Mouse (Mus musculus) heart, embryonic 13.5 days (tissue): ENCODE data around the gene Rnf224. TPM values are rescaled to one million over a fixed set of nuclear protein-coding genes. Genes with fewer than 3 reads are reported as not detected.
A peak's percentile ranks its signal among the peaks of the same experiment; 100 is the strongest.

Experiments used
- ATAC-seq: fragments of 200-750 bp; cut with Nextera tagmentation; 2 replicates; pipeline ENCODE4 v1.8.0; 2017; ENCODE audit warnings: moderate TSS enrichment; ENCODE audit not compliant: insufficient number of reproducible peaks, low FRiP score, low TSS enrichment; ENCODE audit errors: extremely low read depth
- H3K27ac ChIP-seq: fragments of 300-500 bp; sonication (generic); replicated peaks from 2 replicates; pipeline ENCODE4 v1.5.1; 2015; ENCODE audit warnings: moderate library complexity, mild to moderate bottlenecking, inconsistent platforms
- H3K27me3 ChIP-seq: fragments of 300-500 bp; sonication (generic); replicated peaks from 2 replicates; pipeline ENCODE4 v1.6.1; 2015; ENCODE audit warnings: mild to moderate bottlenecking, inconsistent platforms
- H3K36me3 ChIP-seq: fragments of 300-500 bp; sonication (generic); 2 replicates; pipeline ENCODE4 v1.6.1; 2015; ENCODE audit warnings: mild to moderate bottlenecking, inconsistent platforms
- H3K4me1 ChIP-seq: fragments of 300-500 bp; sonication (generic); 2 replicates; pipeline ENCODE4 v1.6.1; 2015; ENCODE audit warnings: inconsistent platforms
- H3K4me2 ChIP-seq: fragments of 300-500 bp; sonication (generic); 2 replicates; pipeline ENCODE4 v1.6.1; 2015; ENCODE audit warnings: inconsistent platforms, mild to moderate bottlenecking, moderate library complexity
- H3K4me3 ChIP-seq: fragments of 300-500 bp; sonication (generic); 2 replicates; pipeline ENCODE4 v1.5.1; 2015; ENCODE audit warnings: moderate library complexity, mild to moderate bottlenecking, inconsistent platforms
- H3K9ac ChIP-seq: fragments of 300-500 bp; sonication (generic); 2 replicates; pipeline ENCODE4 v1.6.1; 2015; ENCODE audit warnings: inconsistent platforms, mild to moderate bottlenecking, moderate library complexity
- H3K9me3 ChIP-seq: fragments of 300-500 bp; sonication (generic); 2 replicates; pipeline ENCODE4 v1.6.1; 2016; ENCODE audit warnings: inconsistent platforms
- WGBS: fragments of 180-500 bp; shearing (Covaris S2); methylation state at CpG from one replicate; pipeline ENCODE4 v1.1.7; 2015; ENCODE audit warnings: mixed read lengths; 5-methylcytosine and 5-hydroxymethylcytosine counted together
- polyA plus RNA-seq: library from polyadenylated mRNA; unstranded; fragments of >200 nt; fragmentation: Nextera tagmentation; extraction: Ambion mirVana; gene quantifications from 2 replicates; pipeline ENCODE4 v1.2.1, GENCODE M21; 2015

Gene Rnf224
- polyA plus RNA-seq, 1 experiment from 2014 or later: not detected

DNA sequence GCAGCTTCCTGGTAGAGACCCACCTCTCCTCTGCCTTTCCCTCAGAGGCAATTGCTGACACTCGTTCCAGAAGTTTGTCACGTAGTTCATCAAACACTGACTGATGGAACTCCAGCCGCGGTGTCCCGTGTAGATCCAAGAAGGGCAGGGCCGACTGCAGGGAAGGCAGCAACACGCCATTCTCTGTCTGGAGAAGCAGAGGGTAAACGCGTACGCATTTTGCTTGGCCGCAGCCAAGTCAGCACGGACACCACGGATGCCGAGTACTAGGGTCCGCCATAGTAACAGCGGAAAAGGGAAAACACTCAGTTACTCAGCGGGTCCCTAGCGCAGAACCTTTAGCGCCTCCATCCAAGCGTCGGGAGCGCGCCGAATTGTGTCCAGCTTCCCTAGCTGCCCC lies 25.9 kb downstream of the Rnf224 start:
- WGBS: under 1% methylated on average over 24 of the region's 24 CpGs
- Histone ChIP-seq H3K4me1 (peaks cover 23% of the 10 kb centered on the region), H3K9ac (peak overlapping the region; percentile 96), H3K4me2 (peak overlapping the region; percentile 82), H3K36me3 (peaks cover 40% of the 10 kb centered on the region), H3K27ac (peak overlapping the region; percentile 89), H3K4me3 (peak overlapping the region; percentile 98), H3K9me3 (no peaks in the 10 kb centered on the region), H3K27me3 (peaks cover 24% of the 10 kb centered on the region)
- peak; percentile 9; the same call in 1 of the 2 replicates for ATAC-seq

DNA sequence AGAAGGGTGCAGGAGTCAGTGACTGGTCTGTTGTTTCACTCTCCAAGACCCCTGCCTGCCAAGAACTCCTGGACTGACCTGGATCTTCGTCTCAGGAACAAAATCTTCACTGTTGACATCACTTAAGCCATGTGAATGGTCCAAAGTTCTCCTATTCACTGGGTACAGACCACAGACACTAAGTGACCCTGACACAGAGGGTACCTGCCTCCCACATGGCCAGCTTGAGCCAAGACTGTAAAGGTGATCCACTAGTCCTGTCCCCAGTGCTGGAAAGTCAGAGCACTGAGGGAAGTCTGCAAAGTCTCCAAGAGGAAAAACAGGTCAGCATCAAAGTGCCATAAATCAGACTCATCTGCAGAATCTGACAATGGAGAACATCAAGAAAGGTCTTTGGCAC lies 29.0 kb downstream of the Rnf224 start:
- peaks cover 71% of the 10 kb centered on the region for H3K36me3 ChIP-seq
- no peaks in the 10 kb centered on the region for H3K9me3 ChIP-seq
- H3K27me3 ChIP-seq: 0 out of 2 replicates have a peak, but pooled peaks cover 4% of the 10 kb centered on the region
- H3K4me1 ChIP-seq: peaks cover 23% of the 10 kb centered on the region
- no peak overlapping the region for H3K27ac ChIP-seq
- no peak overlapping the region for H3K4me2 ChIP-seq
- no peak overlapping the region for H3K9ac ChIP-seq
- H3K4me3 ChIP-seq: no peak overlapping the region
- ATAC-seq: no peak
- 70% methylated on average over 1 of the region's 1 CpGs for WGBS

DNA sequence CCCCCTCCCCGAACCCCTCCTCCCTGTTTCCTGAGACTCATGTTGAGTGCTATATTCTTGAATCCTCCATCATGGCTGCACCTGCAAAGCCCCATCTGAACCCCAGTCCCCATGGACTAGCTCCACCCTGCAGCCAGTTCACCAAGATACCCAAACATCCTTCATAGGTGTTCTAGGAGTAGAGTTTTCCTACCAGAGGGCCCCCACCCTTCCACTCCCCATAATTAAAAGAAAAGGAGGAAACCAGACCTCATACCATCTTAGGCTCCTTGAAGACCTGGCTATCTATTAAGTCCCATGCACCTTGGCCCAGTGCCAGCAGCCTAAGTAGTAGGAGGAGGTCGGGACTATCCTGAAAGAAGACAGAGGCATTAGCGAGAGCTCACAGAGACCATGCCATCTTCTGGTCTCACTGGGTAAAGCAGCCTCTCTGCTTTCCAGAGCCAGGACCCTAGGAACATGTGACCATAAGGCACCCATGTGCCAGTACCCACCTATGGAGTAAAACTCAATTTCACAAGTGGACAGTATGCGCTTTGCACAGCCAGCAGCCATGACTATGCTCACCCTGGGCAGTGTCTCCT lies 32.9 kb downstream of the Rnf224 start:
- Histone ChIP-seq H3K36me3 (peaks cover 96% of the 10 kb centered on the region), H3K9me3 (no peaks in the 10 kb centered on the region), H3K27me3 (no peaks in the 10 kb centered on the region), H3K4me1 (peaks cover under 1% of the 10 kb centered on the region; the same call in 1 of the 2 replicates), H3K4me3 (no peak overlapping the region), H3K9ac (no peak overlapping the region), H3K4me2 (no peak overlapping the region), H3K27ac (no peak overlapping the region)
- no peak for ATAC-seq
- 58% methylated on average over 4 of the region's 4 CpGs for WGBS

DNA sequence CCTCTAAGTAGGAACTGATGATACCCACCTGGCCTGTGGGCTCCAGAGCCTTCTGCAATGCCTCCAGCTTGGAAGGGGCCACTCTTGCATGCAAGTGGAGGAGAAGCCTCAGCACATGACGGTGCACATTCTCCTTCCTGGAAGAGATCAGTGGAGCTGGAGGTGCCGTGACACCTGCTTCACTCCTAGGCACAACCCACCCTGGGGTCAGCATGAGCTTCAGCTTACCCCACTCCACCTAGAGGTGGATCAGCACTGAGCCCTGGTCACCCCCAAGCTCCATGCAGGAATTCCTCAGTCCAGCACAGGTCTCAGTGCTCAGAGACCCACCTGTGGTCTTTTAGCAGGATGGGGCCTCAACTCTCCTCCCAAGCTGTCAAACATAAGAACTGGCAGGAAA lies 36.0 kb downstream of the Rnf224 start:
- Histone ChIP-seq H3K36me3 (peaks cover 67% of the 10 kb centered on the region), H3K9ac (no peak overlapping the region), H3K27me3 (peaks cover 10% of the 10 kb centered on the region), H3K9me3 (no peaks in the 10 kb centered on the region), H3K27ac (no peak overlapping the region), H3K4me3 (no peak overlapping the region), H3K4me1 (peaks cover 25% of the 10 kb centered on the region), H3K4me2 (no peak overlapping the region)
- WGBS: 89% methylated on average over 2 of the region's 2 CpGs
- no peak for ATAC-seq

DNA sequence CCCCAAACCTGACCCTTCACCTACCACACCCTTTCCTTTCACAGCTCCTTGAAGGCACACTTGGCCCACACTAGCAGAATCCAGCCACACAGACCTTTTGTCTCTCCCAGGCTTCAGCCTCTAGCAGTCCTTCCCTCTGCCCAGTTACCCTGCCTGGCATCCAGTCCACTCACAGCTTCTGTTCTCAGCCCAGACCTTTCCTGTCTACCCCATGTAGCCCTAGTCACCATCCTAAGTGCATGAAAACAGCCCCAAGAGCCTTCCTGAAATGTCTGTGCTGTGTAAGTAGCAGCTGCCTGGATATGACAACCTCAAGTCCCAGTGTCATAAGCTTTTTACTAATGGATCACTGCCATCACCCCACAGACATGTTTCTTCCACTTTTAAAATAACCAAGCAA lies 38.6 kb downstream of the Rnf224 start:
- Histone ChIP-seq H3K4me3 (no peak overlapping the region), H3K4me2 (no peak overlapping the region), H3K4me1 (peaks cover 51% of the 10 kb centered on the region), H3K36me3 (peaks cover 40% of the 10 kb centered on the region), H3K27ac (peak overlapping the region; percentile 80), H3K9ac (no peak overlapping the region), H3K9me3 (no peaks in the 10 kb centered on the region), H3K27me3 (peaks cover 30% of the 10 kb centered on the region)
- ATAC-seq: no peak

DNA sequence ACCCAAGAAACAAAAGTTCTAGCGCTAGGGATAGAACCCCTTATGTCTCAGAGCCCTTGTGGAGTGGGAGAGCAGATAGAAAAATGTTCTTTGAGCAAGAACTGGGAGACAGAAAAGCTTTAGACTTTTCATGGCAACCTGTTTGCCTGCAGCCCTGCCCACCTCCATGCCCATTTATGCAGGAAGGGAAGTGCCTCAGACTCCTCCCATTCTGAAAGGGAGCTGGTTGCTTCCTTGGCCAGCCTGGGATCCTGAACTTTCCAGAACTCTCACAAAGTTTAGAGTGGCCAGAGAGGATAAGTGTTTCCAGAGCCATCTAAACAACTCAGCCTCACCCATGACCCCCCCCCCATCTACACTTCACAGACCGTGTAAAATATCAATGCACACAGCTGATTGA lies 39.4 kb downstream of the Rnf224 start:
- no peak for ATAC-seq
- H3K4me1 ChIP-seq: peaks cover 51% of the 10 kb centered on the region
- WGBS: 28% methylated on average over 2 of the region's 2 CpGs
- H3K36me3 ChIP-seq: peaks cover 32% of the 10 kb centered on the region
- no peak overlapping the region for H3K9ac ChIP-seq
- H3K4me3 ChIP-seq: peak overlapping the region; percentile 46; the same call in 1 of the 2 replicates
- H3K4me2 ChIP-seq: peak overlapping the region; percentile 70
- no peaks in the 10 kb centered on the region for H3K9me3 ChIP-seq
- peaks cover 30% of the 10 kb centered on the region for H3K27me3 ChIP-seq
- peak overlapping the region; percentile 80 for H3K27ac ChIP-seq

DNA sequence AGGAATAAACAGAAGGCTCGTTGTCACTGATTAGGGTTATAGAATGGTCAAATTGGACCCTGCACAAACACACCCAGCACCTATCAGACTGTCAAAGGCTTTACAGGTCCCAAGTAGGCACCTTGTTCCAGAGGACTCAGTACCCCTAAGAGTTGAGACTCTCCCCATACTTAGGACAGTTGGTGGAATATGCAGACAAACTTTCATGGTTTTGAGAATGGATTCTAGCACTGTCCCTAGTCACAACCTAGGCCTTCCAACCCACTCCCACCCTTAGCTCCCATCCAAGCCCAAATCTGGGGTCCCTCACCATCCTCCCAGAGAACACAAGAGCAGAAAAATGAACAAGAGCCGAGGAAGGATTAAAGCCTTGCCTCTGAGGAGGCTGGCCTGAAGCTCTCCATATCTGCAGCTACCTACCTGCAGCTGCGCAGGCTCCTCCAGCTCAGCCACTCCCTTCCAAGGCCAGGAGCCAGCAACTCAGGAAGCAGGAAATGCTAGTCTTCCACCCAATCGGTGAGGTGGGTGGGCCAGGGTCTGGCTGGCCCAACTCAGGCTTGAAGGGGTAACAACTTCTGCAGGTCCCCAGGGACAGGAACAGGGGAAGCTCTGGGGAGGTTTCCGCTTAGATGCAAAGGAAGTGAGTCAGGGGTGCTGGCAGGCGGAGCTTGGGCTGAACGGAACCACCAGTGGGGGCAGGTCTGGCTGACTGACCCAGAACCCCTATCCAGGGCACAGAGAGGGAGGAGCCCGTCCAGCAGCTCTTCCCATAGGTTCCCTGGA lies 40.2 kb downstream of the Rnf224 start, which contains the start of gene Tor4a:
TSS of gene Tor4a (minus strand) at position 715 of the 783 bp plus-strand sequence.
- peak; percentile 33 for ATAC-seq

DNA sequence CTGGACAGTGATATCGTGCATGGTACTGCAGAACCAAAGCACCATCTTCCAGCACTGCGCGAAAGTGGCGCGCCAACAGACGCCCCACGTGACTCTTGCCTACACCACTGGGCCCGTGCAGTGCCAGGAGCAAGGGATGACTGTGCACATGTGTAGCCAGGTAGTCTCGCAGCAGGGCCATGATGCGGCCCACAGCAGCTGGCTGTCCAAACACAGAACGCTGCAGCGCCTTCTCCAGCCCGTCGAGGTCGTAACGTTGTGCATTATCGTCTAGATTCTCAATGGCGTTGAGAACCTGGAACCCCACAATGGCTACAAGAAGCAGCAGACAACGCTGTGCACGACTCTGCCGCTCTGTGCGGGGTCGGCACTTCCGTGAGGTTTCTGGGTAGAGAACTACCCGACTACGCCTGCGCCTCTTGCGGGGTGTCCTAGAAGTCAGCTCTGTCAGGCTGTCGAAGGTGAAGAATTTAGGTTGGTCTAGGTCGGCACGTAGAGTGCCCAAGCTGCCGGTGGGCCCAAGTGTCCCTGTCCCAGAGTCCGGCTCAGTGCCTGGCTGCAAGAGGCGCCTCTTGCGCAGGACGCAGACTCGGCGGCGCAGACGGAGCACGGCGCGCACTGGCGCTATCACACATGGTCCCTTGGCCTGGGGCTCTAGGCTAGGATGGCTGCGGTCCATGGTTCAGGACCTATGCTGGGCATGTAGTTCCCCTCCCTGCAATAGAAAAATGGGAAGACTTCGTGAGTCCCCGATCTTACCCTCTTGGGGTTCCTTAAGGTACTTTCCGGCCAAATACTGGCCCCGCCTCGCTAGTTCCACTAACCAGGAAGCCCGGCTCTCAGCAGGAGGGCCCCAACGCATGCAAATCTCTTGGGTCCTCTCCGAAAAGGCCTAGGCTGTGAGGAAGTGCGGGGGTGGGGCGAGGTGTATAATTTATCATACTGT lies 41.1 kb downstream of the Rnf224 start:
- peak overlapping the region; percentile 80 for H3K27ac ChIP-seq
- no peak for ATAC-seq
- 15% methylated on average over 55 of the region's 55 CpGs for WGBS
- peak overlapping the region; percentile 46 for H3K4me3 ChIP-seq
- peaks cover 30% of the 10 kb centered on the region for H3K27me3 ChIP-seq
- peaks cover 51% of the 10 kb centered on the region for H3K4me1 ChIP-seq
- peaks cover 15% of the 10 kb centered on the region for H3K36me3 ChIP-seq
- no peaks in the 10 kb centered on the region for H3K9me3 ChIP-seq
- H3K9ac ChIP-seq: peak overlapping the region; percentile 68
- H3K4me2 ChIP-seq: peak overlapping the region; percentile 70

More for the DNA sequence above, 40.2 kb downstream of the Rnf224 start, which contains the start of gene Tor4a:
- 7% methylated on average over 8 of the region's 8 CpGs for WGBS
- Histone ChIP-seq H3K27me3 (peaks cover 30% of the 10 kb centered on the region), H3K36me3 (peaks cover 24% of the 10 kb centered on the region), H3K9me3 (no peaks in the 10 kb centered on the region), H3K4me2 (peak within 1 kb of the TSS; percentile 70), H3K4me1 (peaks cover 51% of the 10 kb centered on the region), H3K9ac (peak within 1 kb of the TSS; percentile 68), H3K27ac (peak within 1 kb of the TSS; percentile 80), H3K4me3 (peak within 1 kb of the TSS; percentile 46)

DNA sequence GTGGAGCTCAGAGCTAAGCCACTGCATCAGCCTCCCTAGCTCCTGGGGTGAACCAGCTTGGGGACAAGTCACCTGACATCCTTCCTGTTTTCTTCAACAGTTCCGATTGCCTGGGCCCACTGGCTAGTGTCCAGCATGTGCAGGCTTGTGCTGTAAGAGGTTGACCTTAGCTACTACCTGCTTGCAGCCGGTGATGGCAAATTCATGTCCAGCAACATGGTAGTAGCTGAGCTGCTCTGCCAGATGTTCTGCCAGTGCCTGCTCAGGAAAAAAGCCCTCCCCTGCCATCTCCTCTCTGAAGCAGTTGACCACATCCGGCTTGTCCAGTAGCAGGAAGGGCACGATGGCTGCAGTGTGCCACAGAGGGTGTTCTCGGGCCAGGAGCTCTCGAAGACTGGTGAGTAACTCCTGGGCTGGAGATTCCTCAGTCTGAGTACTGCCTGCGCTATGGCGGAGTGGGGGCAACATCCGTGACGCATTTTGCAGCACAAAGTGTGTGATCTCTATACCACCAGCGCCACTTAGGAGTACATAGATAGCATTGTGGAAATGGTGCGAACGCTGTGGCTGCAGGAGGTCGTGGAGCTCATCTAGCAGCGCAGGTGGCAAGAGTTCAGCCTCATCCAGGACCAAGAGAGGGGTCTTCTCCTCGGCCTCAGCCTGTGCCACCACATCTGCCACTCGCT lies 42.0 kb downstream of the Rnf224 start:
- WGBS: 73% methylated on average over 17 of the region's 17 CpGs
- Histone ChIP-seq H3K4me2 (peak overlapping the region; percentile 70), H3K4me1 (peaks cover 51% of the 10 kb centered on the region), H3K27ac (0 out of 2 replicates have a peak overlapping the region, but pooled peaks have one; percentile 12), H3K9ac (peak overlapping the region; percentile 68; the same call in 1 of the 2 replicates), H3K36me3 (peaks cover 7% of the 10 kb centered on the region), H3K9me3 (no peaks in the 10 kb centered on the region), H3K27me3 (peaks cover 30% of the 10 kb centered on the region), H3K4me3 (peak overlapping the region; percentile 46; the same call in 1 of the 2 replicates)
- no peak for ATAC-seq

DNA sequence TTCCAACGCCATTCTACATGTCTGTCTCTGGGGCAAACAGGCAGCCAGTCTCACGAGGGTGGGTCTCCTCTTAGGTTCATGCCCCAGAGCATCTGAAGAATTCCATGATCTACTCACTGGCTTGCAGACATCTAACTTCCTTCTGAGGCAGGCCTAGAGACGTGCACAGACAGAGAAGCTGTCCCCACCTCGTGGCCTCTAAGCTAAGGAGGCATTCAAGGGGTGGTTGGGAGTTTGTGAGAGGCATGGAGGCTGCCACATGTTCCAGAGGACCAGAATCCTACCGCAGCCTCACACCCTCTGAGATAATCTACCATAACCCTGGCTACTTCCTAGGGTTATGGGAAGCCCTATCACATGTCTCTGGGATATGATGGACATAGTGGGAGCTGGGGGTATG lies 42.6 kb downstream of the Rnf224 start:
- peak overlapping the region; percentile 70 for H3K4me2 ChIP-seq
- no peak for ATAC-seq

More for the DNA sequence above, 42.6 kb downstream of the Rnf224 start:
- Histone ChIP-seq H3K36me3 (peaks cover under 1% of the 10 kb centered on the region), H3K27me3 (peaks cover 30% of the 10 kb centered on the region), H3K9ac (no peak overlapping the region), H3K27ac (peak overlapping the region; percentile 44; the same call in 1 of the 2 replicates), H3K4me1 (peaks cover 51% of the 10 kb centered on the region), H3K4me3 (no peak overlapping the region), H3K9me3 (no peaks in the 10 kb centered on the region)
- 62% methylated on average over 5 of the region's 5 CpGs for WGBS
